Mouse (Mus musculus) spleen, adult 2 months (tissue): Measurements from ENCODE around the gene 6030408B16Rik.

Experiments used
- CTCF ChIP-seq: fragments of 200-500 bp; IDR thresholded peaks from 2 replicates; pipeline ENCODE4 v1.5.1; 2011; ENCODE audit warnings: mild to moderate bottlenecking, inconsistent platforms; ENCODE audit not compliant: insufficient read depth, insufficient read length, insufficient replicate concordance; ENCODE audit errors: extremely low read depth
- POLR2A ChIP-seq: fragments of 200-500 bp; IDR thresholded peaks from 2 replicates; pipeline ENCODE4 v1.6.1; 2011; ENCODE audit warnings: low read depth, low read length, inconsistent platforms

DNA sequence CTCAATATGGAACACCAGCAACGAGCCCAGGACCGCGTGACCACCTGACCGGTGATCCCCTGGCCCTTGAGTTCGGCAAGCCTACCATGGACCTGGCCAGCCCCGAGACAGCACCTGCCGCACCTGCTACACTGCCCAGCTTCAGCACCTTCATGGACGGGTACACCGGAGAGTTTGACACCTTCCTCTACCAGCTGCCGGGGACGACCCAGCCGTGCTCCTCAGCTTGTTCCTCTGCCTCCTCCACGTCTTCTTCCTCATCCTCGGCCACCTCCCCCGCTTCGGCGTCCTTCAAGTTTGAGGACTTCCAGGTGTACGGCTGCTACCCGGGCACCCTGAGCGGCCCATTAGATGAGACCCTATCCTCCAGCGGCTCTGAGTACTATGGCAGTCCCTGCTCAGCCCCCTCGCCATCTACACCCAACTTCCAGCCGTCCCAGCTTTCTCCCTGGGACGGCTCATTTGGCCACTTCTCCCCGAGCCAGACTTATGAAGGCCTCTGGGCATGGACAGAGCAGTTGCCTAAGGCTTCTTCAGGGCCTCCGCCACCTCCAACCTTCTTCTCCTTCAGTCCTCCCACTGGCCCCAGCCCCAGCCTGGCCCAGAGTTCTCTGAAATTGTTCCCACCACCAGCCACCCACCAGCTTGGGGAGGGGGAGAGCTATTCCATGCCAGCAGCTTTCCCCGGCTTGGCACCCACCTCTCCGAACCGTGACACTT is 22.8 kb upstream of the 6030408B16Rik start:
- TF ChIP-seq CTCF (no peak), POLR2A (no peak)
